Mouse (Mus musculus) layer of hippocampus, adult 9-11 months (tissue): ENCODE measurements around the gene Nupr1l.
"Not testable (repeated sequence)": the region's sequence is repeated elsewhere in the genome, so short reads cannot be mapped to it uniquely, and the experiment has no call there.

Source experiments
- DNase-seq: peaks from one replicate; pipeline ENCODE4 v3.0.0; 2022

The Nupr1l gene

GRCm38 (mm10) chr5:129908242-129908965 lies at the start of gene Nupr1l:
TSS of gene Nupr1l (plus strand) at chr5:129908540.
- peak; percentile 89 for DNase-seq

- no peak for DNase-seq
These were observed 46.0 kb upstream of the Nupr1l start for GRCm38 (mm10) chr5:129862325-129862724.

DNA sequence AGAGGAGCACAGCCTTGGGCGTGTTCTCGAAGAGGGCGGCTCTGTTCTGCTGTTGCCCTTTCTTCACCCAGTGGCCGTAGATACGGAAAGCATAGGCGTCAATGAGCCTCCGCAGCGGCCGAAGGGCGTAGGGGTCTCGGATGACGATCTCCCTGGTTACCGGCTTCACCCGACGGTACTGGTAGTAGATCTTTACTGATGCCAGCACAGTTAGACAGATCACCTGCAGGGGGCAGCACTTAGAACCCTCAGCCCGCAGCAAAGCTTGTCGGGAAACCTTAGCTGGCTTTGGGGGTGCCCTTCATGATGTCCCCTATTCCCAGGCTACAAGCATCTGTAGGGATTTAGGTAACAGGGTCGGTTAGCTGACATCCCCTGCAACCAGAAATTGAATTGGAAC lies 43.9 kb upstream of the Nupr1l start:
- peak; percentile 31 for DNase-seq

GRCm38 (mm10) chr5:129865841-129866240 lies 42.5 kb upstream of the Nupr1l start:
- DNase-seq, result no peak

DNA sequence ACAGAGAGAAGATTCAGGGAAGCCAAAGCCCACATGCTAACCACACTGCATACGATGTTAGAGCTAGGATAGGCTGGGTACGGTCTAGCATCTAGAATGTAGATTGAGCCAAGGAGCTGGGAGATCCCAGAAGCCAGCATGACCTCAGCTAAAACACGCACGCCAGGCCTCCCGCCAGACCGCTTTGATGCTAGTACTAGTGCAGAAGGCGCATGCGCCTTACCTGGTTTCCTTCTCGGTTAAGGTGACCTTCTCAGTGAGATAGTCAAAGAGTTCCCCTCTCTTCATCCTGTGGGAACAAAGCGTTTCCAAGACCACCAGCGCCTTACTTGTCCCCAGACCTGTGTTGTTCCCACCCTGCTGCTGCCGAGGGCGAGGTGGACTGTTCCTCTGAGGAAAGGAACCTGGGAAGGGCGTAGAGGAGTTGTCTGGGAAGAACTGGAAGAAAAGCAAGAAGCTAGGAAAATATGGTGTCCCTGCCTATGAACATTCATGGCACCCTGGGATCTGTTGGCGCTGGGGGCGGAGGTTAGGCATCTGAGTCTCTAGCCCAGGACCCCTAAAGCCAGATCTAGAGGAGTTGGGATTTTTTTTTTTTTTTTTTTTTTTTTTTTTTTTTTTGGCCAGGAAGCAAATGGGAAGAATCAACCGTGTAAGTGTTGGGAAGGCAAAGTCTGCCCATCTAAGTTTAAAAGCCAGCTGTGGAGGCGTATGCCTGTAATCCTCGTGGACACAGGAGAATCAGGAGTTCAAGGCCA lies 38.9 kb upstream of the Nupr1l start:
- no peak for DNase-seq

- no peak for DNase-seq
These were observed 37.1 kb upstream of the Nupr1l start for GRCm38 (mm10) chr5:129871238-129871637.

- no peak for DNase-seq
These were observed 34.4 kb upstream of the Nupr1l start for GRCm38 (mm10) chr5:129873942-129874341.

DNA sequence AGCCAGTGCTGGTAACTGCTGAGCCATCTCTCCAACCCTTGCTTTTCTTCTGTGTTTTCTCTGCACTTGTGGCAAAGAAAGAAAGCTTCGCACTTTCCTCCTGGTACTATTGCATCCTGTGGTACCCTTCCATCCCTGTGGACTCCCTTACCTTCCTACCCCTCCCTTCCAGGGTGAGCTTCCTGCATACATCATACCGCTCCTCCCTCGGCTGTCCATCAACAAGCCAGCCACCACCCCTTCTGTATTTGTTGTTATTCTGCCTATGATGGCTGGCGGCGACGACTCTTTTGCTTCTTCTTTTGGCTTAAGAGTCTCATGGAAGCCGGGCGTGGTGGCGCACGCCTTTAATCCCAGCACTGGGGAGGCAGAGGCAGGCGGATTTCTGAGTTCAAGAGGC lies 33.2 kb upstream of the Nupr1l start:
- DNase-seq, result no peak

DNA sequence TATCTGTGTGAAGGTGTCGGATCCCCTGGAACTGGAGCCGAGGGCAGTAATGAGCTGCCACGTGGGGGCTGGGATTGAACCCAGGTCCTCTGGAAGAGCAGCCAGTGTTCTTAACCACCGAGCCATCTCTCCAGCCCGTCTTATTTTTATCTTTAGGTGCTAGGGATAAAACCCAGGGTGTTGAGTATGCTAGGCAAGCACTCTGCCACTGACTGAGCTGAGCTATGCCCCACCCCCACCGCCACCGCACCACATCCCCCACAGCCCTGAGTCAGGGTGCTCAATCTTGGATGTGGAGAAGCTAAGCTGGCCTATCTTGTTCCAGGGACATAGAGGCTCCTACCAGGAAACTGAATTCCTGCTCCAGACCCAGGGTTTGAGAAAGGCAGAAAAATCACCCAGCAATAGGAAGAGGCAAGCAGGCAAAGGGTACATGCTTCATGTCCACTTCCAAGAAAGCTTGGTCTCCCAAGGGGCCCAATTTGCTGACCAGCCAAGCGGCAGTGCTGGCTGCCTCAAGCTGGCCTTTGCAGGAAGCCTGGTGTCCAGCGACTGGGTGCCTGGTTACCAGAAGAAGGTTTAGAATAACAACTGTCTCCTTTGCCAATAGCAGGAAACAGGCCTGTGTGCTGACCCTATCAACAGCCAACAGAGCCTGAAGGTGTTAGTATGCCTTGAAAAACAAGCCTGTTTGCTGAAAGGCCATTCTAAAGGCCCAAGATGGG lies 30.4 kb upstream of the Nupr1l start:
- DNase-seq, result peak; percentile 47

- DNase-seq, result peak; percentile 40
These were observed 29.4 kb upstream of the Nupr1l start for GRCm38 (mm10) chr5:129878946-129879345.

GRCm38 (mm10) chr5:129879888-129880287 lies 28.5 kb upstream of the Nupr1l start:
- no peak for DNase-seq

- no peak for DNase-seq
These were observed 22.1 kb upstream of the Nupr1l start for GRCm38 (mm10) chr5:129886271-129886670.

DNA sequence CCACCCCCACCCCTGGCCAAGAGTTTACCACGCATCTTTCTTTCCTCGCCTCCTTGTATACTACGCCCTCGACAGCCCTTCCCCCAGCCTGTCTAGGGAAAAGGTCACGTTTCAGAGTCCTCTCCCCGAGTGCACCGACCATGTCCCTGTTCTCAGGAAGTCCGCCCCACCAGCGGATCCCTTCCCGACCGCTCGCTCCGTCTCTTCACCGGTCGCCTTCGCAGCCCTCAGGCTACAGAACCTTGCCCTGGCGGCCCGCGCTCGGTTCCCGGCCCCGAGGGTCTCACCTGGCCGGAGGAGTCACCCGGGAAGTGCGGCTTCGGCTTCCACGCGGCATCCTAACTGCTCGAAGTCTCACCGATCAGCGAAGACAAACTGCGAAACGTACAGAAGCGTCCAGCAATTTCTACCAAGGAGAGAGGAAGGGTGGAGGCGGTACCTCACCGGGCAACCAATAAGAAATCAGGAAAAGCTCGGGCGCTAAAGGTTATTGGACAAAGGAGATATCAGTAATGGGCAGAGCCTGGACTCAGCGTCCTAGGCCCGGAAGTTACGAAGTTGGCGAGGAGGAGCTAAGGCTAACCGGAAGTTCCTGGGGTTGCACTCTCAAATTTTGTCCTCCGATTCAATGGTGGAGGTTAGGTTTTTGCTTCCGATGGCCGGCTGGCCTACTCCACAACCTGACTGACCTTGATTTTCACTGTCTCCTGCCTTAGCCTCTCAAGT lies 21.3 kb upstream of the Nupr1l start, which contains the start of gene Chchd2:
TSS of gene Chchd2 (minus strand) at position 560 of the 726 bp plus-strand sequence.
- peak; percentile 98 for DNase-seq

DNA sequence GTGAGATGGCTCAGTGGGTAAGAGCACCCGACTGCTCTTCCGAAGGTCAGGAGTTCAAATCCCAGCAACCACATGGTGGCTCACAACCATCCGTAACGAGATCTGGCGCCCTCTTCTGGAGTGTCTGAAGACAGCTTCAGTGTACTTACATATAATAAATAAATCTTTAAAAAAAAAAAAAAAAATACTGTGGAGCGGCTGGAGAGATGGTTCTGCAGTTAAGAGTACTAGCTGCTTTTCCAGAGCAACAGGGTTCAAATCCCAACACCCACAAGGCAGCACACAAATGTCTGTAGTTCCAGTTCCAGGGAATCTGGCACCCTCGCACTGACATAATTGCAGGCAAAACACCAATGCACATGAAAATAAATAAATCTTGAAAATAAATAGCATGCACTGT lies 17.9 kb upstream of the Nupr1l start:
- not testable (repeated sequence) for DNase-seq

GRCm38 (mm10) chr5:129895198-129896088 lies 12.9 kb upstream of the Nupr1l start, which contains the start of gene Zbed5:
TSS of gene Zbed5 (plus strand) at chr5:129895723.
- peak; percentile 91 for DNase-seq

DNA sequence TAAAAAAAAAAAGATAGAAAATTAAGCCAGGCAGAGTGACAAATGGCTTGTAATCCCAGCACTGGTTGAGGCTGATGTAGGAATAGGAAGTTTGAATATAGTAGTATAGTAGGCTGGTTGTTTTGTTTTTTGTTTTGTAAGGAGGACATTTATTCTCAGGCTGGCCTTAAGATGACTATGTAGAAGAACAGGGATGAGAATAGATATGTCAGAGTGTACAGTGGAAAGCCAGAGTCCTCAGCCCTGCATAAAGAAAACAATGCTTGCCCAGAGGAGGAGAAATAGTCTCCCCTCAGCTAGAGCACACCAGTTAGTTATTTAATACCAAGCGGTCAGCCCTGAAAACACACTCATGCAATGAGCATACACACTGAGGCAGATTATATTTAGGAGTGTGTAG lies 9.9 kb upstream of the Nupr1l start, which contains the start of gene Phkg1:
TSS of gene Phkg1 (minus strand) at position 101 of the 400 bp plus-strand sequence.
- DNase-seq, result no peak

DNA sequence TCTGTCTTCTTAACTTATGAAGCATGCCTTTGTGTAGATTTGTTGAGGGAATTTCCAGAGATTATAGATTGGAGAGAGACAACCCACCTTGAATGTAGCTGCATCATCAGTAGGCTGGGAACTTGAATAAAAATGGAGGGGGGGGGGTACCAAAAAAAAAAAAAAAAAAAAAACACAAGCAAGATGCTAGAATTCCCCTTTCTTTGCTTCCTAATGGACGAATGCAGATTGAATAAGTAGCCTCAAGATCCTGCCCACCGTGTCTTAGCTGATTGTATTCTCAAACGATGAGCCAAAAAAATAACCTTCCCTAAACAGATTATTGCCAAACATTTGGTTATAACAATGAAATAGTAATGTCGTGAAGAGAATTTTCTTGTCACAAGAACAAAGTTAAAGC lies 565 bp upstream of the Nupr1l start:
- no peak for DNase-seq

GRCm38 (mm10) chr5:129909147-129909546 lies 807 bp downstream of the Nupr1l start:
- no peak for DNase-seq

- DNase-seq, result no peak
These were observed 1.3 kb downstream of the Nupr1l start for GRCm38 (mm10) chr5:129909591-129909990.

GRCm38 (mm10) chr5:129914024-129914423 lies 5.7 kb downstream of the Nupr1l start:
- DNase-seq, result no peak

DNA sequence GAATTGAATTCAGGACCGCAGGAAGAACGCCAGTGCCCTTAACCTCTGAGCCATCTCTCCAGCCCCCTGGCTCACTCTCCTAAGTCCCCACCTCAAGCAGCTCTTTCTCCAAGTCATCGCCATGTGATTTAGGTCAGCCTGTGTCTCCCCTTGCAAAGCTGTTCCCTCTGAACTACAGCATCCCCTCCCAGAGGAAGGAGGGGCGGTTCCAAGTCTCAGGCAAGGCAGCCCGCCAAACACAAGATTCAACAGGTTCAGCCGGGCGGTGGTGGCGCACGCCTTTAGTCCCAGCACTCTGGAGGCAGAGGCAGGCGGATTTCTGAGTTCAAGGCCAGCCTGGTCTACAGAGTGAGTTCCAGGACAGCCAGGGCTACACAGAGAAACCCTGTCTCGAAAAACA lies 7.2 kb downstream of the Nupr1l start:
- not testable (repeated sequence) for DNase-seq
